Mouse (Mus musculus) erythroblast, embryonic 14.5 days (primary cell): ENCODE data around the gene Bcl2l10.

Experiments used
- GATA1 ChIP-seq: IDR thresholded peaks from 2 replicates; pipeline ENCODE4 v1.6.1; 2012; ENCODE audit warnings: low read length, inconsistent platforms, mixed read lengths
- TAL1 ChIP-seq: IDR thresholded peaks from 3 replicates; pipeline ENCODE4 v1.6.1; 2012; ENCODE audit warnings: low read length, inconsistent platforms, mixed read lengths

- TF ChIP-seq GATA1 (no peak), TAL1 (no peak)
Observed at GRCm38 (mm10) chr9:75304286-75304685, 43.3 kb upstream of the Bcl2l10 start.
